Comparison of ENCODE assay signal across 9 mouse cellular contexts in the genomic region with DNA sequence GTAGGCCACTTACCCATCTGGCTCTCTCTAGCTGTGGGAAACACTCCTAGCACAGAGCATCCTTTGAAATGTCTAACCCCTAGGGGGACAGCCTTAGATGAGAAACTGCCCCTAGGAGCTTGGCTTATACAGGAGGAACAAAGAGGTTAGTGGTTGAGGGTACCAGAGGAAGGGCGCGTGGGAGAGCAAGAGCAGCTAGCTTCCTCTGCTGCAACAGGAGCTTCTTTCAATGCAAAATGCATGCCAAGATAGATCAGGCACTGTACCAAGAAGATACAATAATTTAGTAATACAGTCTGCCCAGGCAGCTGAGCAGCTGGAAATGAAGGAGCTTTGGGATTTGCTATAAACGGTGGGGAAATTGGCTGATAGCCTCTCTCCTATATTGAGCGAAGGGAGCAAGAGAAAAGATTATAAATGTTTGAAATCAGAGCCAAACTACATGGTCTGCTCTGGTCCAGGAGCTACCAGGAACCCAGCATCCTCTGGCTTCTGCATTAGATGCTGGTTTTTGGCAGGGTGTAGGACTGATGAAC.
DNase-seq lines count a peak whose midpoint lies in the region; ATAC-seq lines count a peak whose summit lies in the region.
"Had no signal": no experiment of that assay in that cellular context is flagged by ENCODE, and none has a peak within 500 bp of the region (broad histone marks: within the 10 kb centered on the region; RNA-seq: fewer than 3 reads in every experiment).

No protein-coding gene starts in this region.

- DNase-seq in brain, adult 2 months (ENCODE audit: low read depth, low spot score): peak; percentile 81
- DNase-seq in cerebellum, adult 9-10 months: peak; percentile 50
- DNase-seq in left cerebral cortex, postnatal 36 days (ENCODE audit: low spot score in 2 of 2): peak; percentile 54 to 57
- DNase-seq in yolk sac, embryonic 10.5 days (ENCODE audit: low spot score): no peak
- no peak for DNase-seq in gastrocnemius, adult 18-20 months (ENCODE audit: low spot score)
- no peak for DNase-seq in adrenal gland, postnatal 36 days

- no peaks in the 10 kb centered on the region for H3K36me3 ChIP-seq in hindbrain, embryonic 16.5 days (ENCODE audit: control insufficient read depth, insufficient read depth, low read length)
- H3K36me3 ChIP-seq: lung, embryonic 15.5 days had no signal

- H3K4me3 ChIP-seq in hindbrain, embryonic 16.5 days (ENCODE audit: low read length): no peak overlapping the region
- H3K4me3 ChIP-seq: lung, embryonic 15.5 days had no signal

- 24% methylated on average over 4 of the region's 4 CpGs for WGBS in hindbrain, embryonic 16.5 days

- H3K9ac ChIP-seq in hindbrain, embryonic 16.5 days (ENCODE audit: low read depth, low read length): no peak overlapping the region
- H3K9ac ChIP-seq: lung, embryonic 15.5 days had no signal

- ATAC-seq in hindbrain, embryonic 16.5 days: peak; percentile 91
- no peak for ATAC-seq in megakaryocyte progenitor cell, adult 5-6 weeks (replicated peaks; ENCODE audit: poor library complexity)

- H3K9me3 ChIP-seq in hindbrain, embryonic 16.5 days (ENCODE audit: control insufficient read depth, low read length): no peaks in the 10 kb centered on the region
- H3K9me3 ChIP-seq: lung, embryonic 15.5 days had no signal

- intact Hi-C loops in left cerebral cortex, postnatal 36 days (cut with DNase I): loop anchor here (2.0 to 5.0 kb wide), 2 partner anchors 82 to 182 kb away; no protein-coding TSS in a partner anchor

- no peak overlapping the region for H3K4me2 ChIP-seq in hindbrain, embryonic 16.5 days (ENCODE audit: low read length)
- H3K4me2 ChIP-seq: lung, embryonic 15.5 days had no signal

- no peaks in the 10 kb centered on the region for H3K27me3 ChIP-seq in hindbrain, embryonic 16.5 days (replicated peaks; ENCODE audit: control insufficient read depth, insufficient read depth, low read length)
- H3K27me3 ChIP-seq: lung, embryonic 15.5 days had no signal

- H3K27ac ChIP-seq in hindbrain, embryonic 16.5 days (ENCODE audit: low read depth, low read length): no peak overlapping the region
- H3K27ac ChIP-seq: lung, embryonic 15.5 days had no signal

- peaks cover 4% of the 10 kb centered on the region for H3K4me1 ChIP-seq in hindbrain, embryonic 16.5 days (ENCODE audit: control insufficient read depth, insufficient read depth, low read depth, low read length)
- H3K4me1 ChIP-seq: lung, embryonic 15.5 days had no signal

Comparison
In these comparisons a context has a peak if more than half of its experiments do, and no peak if none do; other contexts are left out.
1. DNase-seq: peak in brain, adult 2 months (single experiment), cerebellum, adult 9-10 months (single experiment) and left cerebral cortex, postnatal 36 days (2 of 2); none in yolk sac, embryonic 10.5 days (single experiment), gastrocnemius, adult 18-20 months (single experiment) and adrenal gland, postnatal 36 days (0 of 2).